Mouse (Mus musculus) C2C12 (cell line): ENCODE measurements at regions not wholly inside any gene's neighbourhood (a gene's known extent, or its start where the extent isn't known, plus 50 kb on each side); places are given as distances from the start of the nearest gene placed in this dataset.

Experiments
- H3K27me3 ChIP-seq: one replicate; pipeline ENCODE4 v1.6.1; 2011; ENCODE audit not compliant: control insufficient read depth, insufficient read depth, insufficient read length
- H3K36me3 ChIP-seq: one replicate; pipeline ENCODE4 v1.6.1; 2011; ENCODE audit not compliant: control insufficient read depth, insufficient read depth
- H3K4me3 ChIP-seq: one replicate; pipeline ENCODE4 v1.5.1; 2011; ENCODE audit warnings: mild to moderate bottlenecking, control low read depth; ENCODE audit not compliant: poor library complexity, insufficient read depth, severe bottlenecking
- H3K79me2 ChIP-seq: one replicate; pipeline ENCODE4 v1.6.1; 2011; ENCODE audit not compliant: control insufficient read depth, insufficient read depth
- H3K79me3 ChIP-seq: one replicate; pipeline ENCODE4 v1.6.1; 2011; ENCODE audit warnings: low read depth, control low read depth
- H3ac ChIP-seq: one replicate; pipeline ENCODE3; 2011; ENCODE audit warnings: low read depth; ENCODE audit not compliant: control insufficient read depth, insufficient read length
- CEBPB ChIP-seq: IDR thresholded peaks from one replicate; pipeline ENCODE4 v1.6.1; 2011; ENCODE audit warnings: low read depth, mild to moderate bottlenecking, control low read depth, moderate library complexity
- CTCF ChIP-seq: IDR thresholded peaks from one replicate; pipeline ENCODE4 v1.5.1; 2011; ENCODE audit not compliant: control insufficient read depth, insufficient read depth, insufficient read length
- FOSL1 ChIP-seq: IDR thresholded peaks from one replicate; pipeline ENCODE4 v1.8.0; 2011; ENCODE audit warnings: mild to moderate bottlenecking, low read length; ENCODE audit not compliant: poor library complexity, insufficient read depth, severe bottlenecking
- MAX ChIP-seq: IDR thresholded peaks from one replicate; pipeline ENCODE4 v1.6.1; 2011; ENCODE audit warnings: mild to moderate bottlenecking, control low read depth
- MYOD1 ChIP-seq: IDR thresholded peaks from one replicate; pipeline ENCODE4 v1.6.1; 2011; ENCODE audit warnings: low read depth; ENCODE audit not compliant: control insufficient read depth, insufficient read length
- MYOG ChIP-seq: IDR thresholded peaks from one replicate; pipeline ENCODE4 v1.6.1; 2011; ENCODE audit not compliant: control insufficient read depth, insufficient read length; ENCODE audit errors: extremely low read depth
- USF1 ChIP-seq: IDR thresholded peaks from one replicate; pipeline ENCODE4 v1.6.1; 2011; ENCODE audit warnings: low read depth, mild to moderate bottlenecking, control low read depth, moderate library complexity

GRCm38 (mm10) chr8:80422190-80422589 lies 71.4 kb upstream of the Gypa start:
- Histone ChIP-seq H3ac (no peak overlapping the region), H3K4me3 (no peak overlapping the region), H3K79me3 (no peaks in the 10 kb centered on the region), H3K27me3 (no peaks in the 10 kb centered on the region), H3K36me3 (no peaks in the 10 kb centered on the region), H3K79me2 (no peaks in the 10 kb centered on the region)
- TF ChIP-seq MYOG: no peak
- TF ChIP-seq MYOD1: no peak
- TF ChIP-seq CEBPB: no peak
- TF ChIP-seq MAX: no peak
- no peak for TF ChIP-seq CTCF
- TF ChIP-seq USF1: no peak
- no peak for TF ChIP-seq FOSL1

GRCm38 (mm10) chr8:80416121-80416520 lies 77.5 kb upstream of the Gypa start:
- Histone ChIP-seq H3ac (no peak overlapping the region), H3K4me3 (no peak overlapping the region), H3K79me2 (no peaks in the 10 kb centered on the region), H3K79me3 (no peaks in the 10 kb centered on the region), H3K36me3 (no peaks in the 10 kb centered on the region), H3K27me3 (no peaks in the 10 kb centered on the region)
- TF ChIP-seq MYOD1 (no peak), MAX (no peak), CTCF (no peak), MYOG (no peak), CEBPB (no peak), USF1 (no peak), FOSL1 (no peak)

DNA sequence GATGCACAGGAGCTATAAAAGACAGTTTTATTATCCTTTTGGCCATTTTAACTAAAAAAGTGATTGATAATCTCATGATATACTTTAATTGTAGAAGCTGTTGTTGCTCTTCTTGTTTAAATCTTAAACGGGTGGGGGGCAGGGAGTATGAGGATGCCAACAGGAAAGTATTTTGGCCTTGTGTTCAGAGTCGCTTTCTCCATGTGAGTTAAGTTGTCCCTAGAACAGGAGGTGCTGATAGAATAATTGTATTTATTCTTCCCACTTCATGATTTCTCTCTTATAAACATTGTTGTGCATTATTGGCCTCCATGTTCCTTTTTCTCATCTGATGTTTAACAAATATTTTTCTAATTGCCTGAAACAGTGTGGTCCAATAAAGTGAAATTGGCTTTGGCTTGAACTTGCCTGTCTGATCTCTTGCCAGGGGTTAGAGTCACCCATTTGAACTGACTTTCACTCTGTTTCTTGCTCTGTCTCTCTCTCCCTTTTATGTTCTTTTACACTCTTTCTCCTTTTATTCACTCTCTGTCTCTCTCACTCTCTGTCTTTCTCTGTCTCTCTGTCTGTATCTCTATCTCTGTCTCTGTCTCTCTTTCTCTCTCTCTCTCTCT lies 93.9 kb upstream of the Gypa start:
- Histone ChIP-seq H3K27me3 (no peaks in the 10 kb centered on the region), H3K79me3 (no peaks in the 10 kb centered on the region), H3K79me2 (no peaks in the 10 kb centered on the region), H3ac (no peak overlapping the region), H3K36me3 (no peaks in the 10 kb centered on the region), H3K4me3 (no peak overlapping the region)
- no peak for TF ChIP-seq MAX
- TF ChIP-seq MYOG: no peak

DNA sequence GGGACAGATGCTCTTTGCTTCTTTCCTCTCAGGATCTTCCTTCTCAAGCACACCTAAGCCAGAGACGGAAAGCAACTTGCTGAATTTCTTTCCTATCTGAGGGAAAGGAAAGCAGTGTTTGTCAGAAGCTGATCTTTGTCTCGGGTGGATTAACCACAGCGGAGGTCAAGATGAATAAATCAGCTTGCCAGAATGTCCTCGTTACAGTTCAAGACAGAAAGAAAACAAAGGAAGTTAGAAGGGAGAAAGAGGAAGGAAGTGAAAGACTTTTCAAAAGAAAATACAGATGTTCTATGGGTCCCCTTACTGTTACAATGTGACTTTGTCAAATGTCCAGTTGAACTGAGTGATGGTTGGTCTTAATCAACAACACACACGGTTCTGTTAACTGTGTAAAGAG lies 98.6 kb upstream of the Gypa start:
- Histone ChIP-seq H3K36me3 (no peaks in the 10 kb centered on the region), H3K4me3 (no peak overlapping the region), H3K79me3 (no peaks in the 10 kb centered on the region), H3K79me2 (no peaks in the 10 kb centered on the region), H3ac (no peak overlapping the region), H3K27me3 (no peaks in the 10 kb centered on the region)
- TF ChIP-seq FOSL1: no peak
- no peak for TF ChIP-seq CTCF
- TF ChIP-seq USF1: no peak
- TF ChIP-seq MYOD1: no peak
- TF ChIP-seq MYOG: no peak
- TF ChIP-seq MAX: no peak
- TF ChIP-seq CEBPB: no peak

DNA sequence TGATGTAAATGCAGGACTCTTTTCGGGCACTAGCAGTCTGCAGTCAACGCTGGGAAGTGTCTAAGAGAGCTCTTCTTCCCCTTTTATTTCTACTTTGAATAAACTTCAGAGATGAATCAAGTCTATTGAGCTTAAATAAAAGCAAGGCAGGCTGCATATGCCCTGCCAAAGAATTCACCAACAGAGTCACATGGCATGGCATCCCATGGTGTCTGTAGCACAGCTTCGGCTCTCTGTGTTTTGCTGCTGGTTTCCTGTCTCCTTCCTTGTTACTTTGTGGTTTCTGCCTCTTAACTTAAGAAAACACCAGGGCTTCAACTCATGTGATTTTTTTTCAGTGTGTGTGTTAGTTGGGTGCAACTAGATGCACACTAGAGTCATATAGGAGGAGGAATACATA lies 100.5 kb upstream of the Gypa start:
- Histone ChIP-seq H3K36me3 (no peaks in the 10 kb centered on the region), H3K79me3 (no peaks in the 10 kb centered on the region), H3K27me3 (no peaks in the 10 kb centered on the region), H3K4me3 (no peak overlapping the region), H3ac (no peak overlapping the region), H3K79me2 (no peaks in the 10 kb centered on the region)
- TF ChIP-seq USF1 (no peak), FOSL1 (no peak), MYOG (no peak), CEBPB (no peak), CTCF (no peak), MYOD1 (no peak), MAX (no peak)

GRCm38 (mm10) chr8:80369221-80369620 lies 124.4 kb upstream of the Gypa start:
- H3K79me3 ChIP-seq: no peaks in the 10 kb centered on the region
- no peak overlapping the region for H3K4me3 ChIP-seq
- no peak overlapping the region for H3ac ChIP-seq
- no peaks in the 10 kb centered on the region for H3K27me3 ChIP-seq
- no peaks in the 10 kb centered on the region for H3K36me3 ChIP-seq
- no peaks in the 10 kb centered on the region for H3K79me2 ChIP-seq
- TF ChIP-seq USF1 (no peak), CTCF (no peak), FOSL1 (no peak), MYOG (no peak), MYOD1 (no peak), CEBPB (no peak), MAX (no peak)

DNA sequence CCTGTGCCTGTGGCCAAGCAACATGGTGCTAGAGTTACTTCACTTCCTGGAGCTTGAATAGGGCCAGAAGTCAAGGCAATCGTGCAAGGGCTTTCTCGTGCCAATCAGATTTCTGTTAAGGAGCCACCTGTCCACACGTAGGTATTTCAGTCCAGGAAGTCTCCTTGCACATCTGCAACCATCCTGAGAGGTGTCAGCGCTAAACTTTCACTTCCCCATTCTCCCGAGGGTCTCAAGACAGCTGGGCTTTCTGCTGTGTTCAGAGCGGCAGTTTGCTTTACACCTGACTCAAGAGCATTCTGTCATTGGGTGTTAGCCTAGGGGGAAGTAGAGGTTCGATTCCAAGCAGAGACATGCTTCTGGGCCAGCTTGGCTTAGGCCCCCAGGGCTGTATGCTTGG lies 129.5 kb upstream of the Gypa start:
- H3ac ChIP-seq: no peak overlapping the region
- no peaks in the 10 kb centered on the region for H3K79me3 ChIP-seq
- H3K27me3 ChIP-seq: no peaks in the 10 kb centered on the region
- no peaks in the 10 kb centered on the region for H3K36me3 ChIP-seq
- no peak overlapping the region for H3K4me3 ChIP-seq
- H3K79me2 ChIP-seq: no peaks in the 10 kb centered on the region
- TF ChIP-seq MYOG: no peak
- no peak for TF ChIP-seq CTCF
- TF ChIP-seq FOSL1: no peak
- TF ChIP-seq CEBPB: no peak
- TF ChIP-seq MAX: no peak
